Mouse (Mus musculus) embryonic fibroblast, embryonic 13.5 days (primary cell): ENCODE measurements around the gene Pygb.

Source experiments
- CTCF ChIP-seq: IDR thresholded peaks from 2 replicates; pipeline ENCODE4 v1.5.1; 2011; ENCODE audit warnings: mild to moderate bottlenecking, control low read depth, low read length, moderate library complexity, borderline replicate concordance; ENCODE audit not compliant: insufficient read depth
- POLR2A ChIP-seq: IDR thresholded peaks from 2 replicates; pipeline ENCODE4 v1.6.1; 2011; ENCODE audit warnings: low read depth, mild to moderate bottlenecking, control low read depth, low read length, moderate library complexity

GRCm38 (mm10) chr2:150745016-150745415 is 41.5 kb upstream of the Pygb start:
- TF ChIP-seq CTCF: no peak
- no peak for TF ChIP-seq POLR2A
